Mouse (Mus musculus) kidney, adult 11 months (tissue): ENCODE measurements around the gene Zdhhc6.

Experiments used
- DNase-seq: peaks from one replicate; pipeline ENCODE4 v3.0.0; 2022

Zdhhc6 gene

DNA sequence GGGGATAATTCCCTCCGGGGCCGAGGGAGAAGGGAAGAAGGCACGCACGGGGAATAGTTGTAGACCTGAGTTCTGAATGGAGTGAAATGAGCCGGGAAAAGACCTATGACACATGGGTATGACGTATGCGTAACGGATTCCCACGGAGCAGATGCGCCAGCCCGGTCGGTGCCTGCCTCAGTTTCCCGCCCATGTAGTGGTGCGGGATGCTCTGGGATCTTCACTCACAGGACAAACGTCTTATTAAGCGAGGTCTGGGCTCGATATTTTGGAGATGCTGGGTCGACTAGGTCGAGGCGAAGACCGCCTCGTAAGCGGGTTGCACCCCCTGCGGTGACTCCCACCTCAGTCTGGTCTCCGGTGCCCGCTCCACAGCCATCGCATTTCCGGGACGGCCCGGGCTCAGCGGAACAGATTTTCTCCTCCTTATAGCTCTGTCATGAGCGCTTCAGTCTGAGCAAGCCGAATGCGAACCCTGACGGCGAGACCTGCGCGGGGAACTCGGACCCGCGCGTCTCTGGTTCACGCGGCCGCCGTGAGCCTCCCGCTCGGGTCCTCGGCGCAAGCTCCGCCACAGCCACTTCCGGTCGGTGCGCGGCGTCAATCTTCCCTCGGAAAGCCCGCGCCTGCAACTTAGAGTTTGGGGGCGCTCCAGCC is at the start of gene Zdhhc6:
TSS of gene Zdhhc6 (minus strand) at position 581 of the 657 bp plus-strand sequence.
- DNase-seq, result peak; percentile 60

- DNase-seq, result no peak
Measured at GRCm38 (mm10) chr19:55362606-55363005, 46.8 kb upstream of the Zdhhc6 start.

- no peak for DNase-seq
Measured at GRCm38 (mm10) chr19:55350673-55351378, 35.0 kb upstream of the Zdhhc6 start.

DNA sequence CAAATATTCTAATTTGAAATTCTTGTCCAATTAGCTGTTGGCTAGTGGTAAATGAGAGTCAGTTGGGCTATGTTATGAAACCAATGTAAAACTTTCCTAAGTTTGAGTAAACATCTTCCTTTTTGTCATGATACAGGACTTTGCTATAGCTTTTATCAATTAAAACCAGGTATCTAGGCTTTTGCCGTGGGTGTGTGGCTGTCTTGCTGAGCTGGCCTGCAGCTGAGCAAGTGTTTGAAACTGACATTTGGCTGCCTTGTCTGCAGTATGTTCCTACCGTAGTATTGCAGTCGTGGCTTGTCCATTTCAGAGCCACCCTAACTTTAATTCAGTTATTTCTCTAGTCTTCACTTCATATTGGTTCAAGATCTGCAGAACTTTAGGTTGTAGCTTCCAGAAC is 32.4 kb upstream of the Zdhhc6 start:
- no peak for DNase-seq

- no peak for DNase-seq
Measured at GRCm38 (mm10) chr19:55343274-55343673, 27.4 kb upstream of the Zdhhc6 start.

DNA sequence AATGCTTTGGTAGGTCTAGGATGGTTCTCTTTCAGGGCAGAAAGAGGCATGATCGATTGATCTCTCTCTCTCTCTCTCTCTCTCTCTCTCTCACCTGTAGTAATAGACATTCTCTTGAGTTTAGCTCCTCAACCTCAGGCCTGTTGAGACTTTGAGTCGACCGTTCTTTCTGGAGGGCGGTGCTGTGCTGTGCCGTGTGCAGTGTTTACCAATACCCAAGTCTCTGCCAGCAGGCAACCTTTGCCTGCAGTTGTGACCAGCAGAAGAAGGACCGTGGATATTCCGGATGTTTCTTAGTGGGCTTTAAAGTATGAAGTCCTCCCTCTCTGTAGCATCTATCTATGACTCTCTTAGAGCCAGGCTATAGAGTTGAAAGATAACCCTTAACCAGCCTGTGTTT is 26.6 kb upstream of the Zdhhc6 start:
- DNase-seq, result no peak

- DNase-seq, result no peak
Measured at GRCm38 (mm10) chr19:55341377-55341776, 25.5 kb upstream of the Zdhhc6 start.

DNA sequence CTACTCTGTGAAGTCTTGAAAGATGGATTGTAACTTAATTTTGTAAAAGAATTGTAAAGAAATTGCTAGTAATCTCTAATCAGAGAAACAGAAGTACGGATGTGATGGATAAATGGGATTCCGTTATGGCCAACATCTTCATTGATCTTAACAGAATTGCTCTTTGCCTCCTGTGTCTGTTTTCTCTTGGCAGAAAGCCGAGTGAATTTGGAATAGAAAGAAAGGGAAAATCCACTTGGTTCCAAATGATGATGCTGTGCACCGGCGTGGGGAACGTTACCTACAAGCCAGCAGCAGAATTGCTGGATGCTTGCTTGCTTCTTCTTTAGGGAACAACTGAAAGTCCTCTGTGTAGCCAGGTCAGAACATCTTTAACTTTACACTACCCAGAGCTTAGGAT is 24.7 kb upstream of the Zdhhc6 start:
- DNase-seq, result no peak

DNA sequence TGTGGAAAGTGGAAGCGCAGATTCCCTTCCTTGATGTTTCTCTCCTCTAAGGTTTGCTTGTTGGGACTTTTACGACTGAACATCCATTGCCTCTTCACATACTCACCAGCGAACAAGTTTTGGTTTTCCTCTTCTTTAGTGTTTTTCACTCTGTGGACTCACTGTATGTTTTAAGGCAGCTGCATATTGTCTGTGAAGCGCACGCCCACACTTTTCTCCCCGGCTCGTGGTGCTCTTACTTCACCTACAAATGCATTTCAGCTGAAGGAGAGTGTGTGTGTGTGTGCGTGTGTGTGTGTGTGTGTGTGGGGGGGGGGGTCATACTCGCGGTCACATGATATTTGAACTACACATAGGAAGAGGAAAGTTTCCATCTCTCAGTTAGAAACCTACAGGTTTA is 21.8 kb upstream of the Zdhhc6 start:
- no peak for DNase-seq

GRCm38 (mm10) chr19:55337066-55337465 is 21.2 kb upstream of the Zdhhc6 start:
- DNase-seq, result no peak

- peak; percentile 60 for DNase-seq
Measured at GRCm38 (mm10) chr19:55336441-55336840, 20.6 kb upstream of the Zdhhc6 start.

GRCm38 (mm10) chr19:55335881-55336280 is 20.0 kb upstream of the Zdhhc6 start:
- DNase-seq, result no peak

- DNase-seq, result peak; percentile 57
Measured at GRCm38 (mm10) chr19:55332641-55333268, 16.9 kb upstream of the Zdhhc6 start.

DNA sequence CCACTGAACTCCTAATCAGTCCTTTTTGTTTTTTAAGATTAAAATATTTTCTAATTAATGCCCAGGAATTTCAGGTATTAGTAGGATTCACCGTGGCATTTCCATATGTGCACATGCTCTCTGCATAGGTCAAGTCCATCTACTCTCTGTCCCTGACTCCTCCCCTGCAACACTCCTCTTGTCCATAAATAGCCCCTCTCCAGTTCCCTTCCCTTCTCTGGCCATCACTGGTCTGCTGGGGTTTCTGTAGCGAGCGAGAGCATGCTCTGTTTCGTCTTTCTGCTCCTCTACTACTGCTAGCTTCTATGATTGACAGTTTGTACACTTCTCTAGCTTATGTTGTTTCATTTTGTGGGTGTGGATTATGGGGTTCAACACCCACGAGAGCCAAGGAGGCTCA is 15.9 kb upstream of the Zdhhc6 start:
- DNase-seq, result no peak

DNA sequence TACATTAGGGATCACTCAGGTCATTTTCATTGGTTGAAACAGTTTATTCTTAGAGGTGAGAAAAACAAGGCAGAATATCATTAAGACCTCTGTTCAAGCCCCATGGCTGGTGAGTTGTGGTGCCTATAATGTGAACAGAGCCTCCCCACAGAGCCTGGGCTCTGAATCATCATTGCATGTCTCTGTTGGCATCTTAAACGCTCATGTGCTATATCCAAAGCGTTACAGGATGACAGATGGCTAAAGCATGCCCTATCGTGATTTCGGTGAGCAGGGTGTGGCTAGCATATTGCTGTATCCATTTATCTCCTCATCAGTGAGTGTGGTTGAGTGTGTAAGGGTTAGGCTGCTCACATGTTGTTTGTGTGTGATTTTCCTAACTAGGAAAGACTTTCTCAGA is 11.7 kb upstream of the Zdhhc6 start:
- no peak for DNase-seq

- no peak for DNase-seq
Measured at GRCm38 (mm10) chr19:55322604-55323003, 6.8 kb upstream of the Zdhhc6 start.

DNA sequence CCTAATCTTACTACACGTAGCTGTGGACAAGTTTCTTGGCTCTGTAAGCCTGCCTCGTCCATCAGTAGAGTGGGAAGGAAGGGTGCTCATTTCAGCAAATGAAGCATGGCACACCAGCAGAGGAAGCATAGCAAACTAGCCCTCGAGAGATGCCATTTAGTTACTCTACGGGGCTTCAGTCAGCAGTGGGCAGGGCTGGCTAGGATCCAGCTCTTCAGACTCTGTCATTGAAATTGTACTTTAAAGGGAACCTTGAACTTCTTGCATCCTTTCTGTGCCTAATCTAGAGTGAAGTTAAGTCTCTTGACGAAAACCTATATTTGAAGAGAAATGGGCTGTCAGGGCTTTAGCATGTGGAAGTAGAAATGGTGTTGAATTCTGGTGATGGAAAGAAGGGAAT is 3.7 kb upstream of the Zdhhc6 start:
- no peak for DNase-seq

DNA sequence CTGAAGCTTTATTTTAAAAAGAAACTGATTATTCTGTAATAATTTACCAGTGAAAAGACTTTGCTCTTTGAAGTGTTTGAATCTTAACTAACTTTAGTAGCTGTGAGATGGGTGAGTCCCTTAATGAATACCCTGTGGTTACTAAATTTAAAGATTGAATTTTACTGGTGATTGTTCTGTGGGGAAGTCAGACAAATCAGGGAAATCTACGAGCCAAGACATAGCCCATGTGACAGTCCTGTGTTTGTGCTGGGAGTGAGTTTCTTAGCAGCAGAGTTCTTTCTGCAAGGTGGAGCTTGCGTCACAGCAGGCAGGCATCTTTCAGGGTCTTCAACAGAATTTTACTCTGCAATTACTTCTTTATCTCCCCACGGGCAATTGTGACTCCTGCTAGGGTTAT is 3.2 kb upstream of the Zdhhc6 start:
- DNase-seq, result no peak

DNA sequence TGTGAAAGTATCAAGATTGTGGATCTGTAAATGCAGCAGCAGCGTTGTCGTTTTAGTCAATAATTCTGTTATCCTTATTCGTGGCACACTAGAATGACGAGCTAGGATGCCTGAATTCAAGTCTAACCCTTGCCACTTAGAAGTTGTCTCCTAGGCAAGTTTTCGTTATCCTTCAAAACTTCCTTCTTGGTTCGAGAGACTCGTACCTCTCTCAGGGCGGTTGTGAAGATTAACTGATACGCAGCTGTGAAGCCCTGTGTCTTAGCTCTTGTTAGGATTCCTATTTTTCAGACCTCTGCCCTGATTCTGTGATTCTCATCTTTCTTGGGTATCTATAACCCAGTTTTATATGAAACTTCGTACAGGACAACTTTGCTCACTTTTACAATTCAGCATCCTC is 1.1 kb upstream of the Zdhhc6 start:
- no peak for DNase-seq

GRCm38 (mm10) chr19:55316109-55316714 is 380 bp upstream of the Zdhhc6 start, which contains the start of gene Vti1a:
Vti1a (plus strand) TSS chr19:55316295.
- peak; percentile 82 for DNase-seq

DNA sequence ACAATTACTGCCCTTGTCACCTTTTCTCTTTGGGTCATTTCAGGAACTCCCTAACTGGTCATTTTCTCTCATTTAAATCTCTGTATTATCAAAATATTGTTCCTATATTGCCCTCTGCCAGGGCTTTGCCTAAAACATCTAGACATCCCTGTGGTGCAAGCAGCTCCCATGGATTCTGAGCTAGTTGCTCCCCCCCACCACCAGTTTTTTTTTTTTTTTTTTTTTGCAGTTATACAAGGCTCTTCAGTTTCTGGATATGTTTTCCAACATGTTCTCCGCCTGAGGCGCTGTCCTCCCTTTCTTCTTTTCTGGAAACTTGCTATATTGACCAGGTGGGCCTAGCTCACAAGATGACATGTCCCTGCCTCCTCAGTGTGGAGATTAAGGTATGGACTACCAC is 2.2 kb downstream of the Zdhhc6 start:
- no peak for DNase-seq

DNA sequence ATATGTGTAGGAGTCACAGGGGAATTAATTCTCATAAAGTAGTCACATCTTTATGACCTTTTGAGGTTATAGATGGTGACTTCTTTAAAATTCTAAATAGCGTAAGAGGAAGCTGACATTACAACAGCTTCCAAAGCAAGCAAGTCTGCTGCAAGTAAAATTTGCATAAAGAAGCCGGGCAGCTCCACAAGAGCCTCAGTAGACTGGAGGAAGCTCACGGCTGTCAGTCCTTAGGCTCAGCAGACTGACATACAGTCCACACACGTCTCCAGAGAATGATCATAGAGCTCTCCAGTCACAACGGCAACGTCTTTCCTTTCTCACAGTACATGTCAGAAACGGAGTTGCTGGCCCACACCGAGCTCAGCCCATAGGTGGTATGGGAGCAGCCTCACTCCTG is 4.0 kb downstream of the Zdhhc6 start:
- DNase-seq, result no peak

DNA sequence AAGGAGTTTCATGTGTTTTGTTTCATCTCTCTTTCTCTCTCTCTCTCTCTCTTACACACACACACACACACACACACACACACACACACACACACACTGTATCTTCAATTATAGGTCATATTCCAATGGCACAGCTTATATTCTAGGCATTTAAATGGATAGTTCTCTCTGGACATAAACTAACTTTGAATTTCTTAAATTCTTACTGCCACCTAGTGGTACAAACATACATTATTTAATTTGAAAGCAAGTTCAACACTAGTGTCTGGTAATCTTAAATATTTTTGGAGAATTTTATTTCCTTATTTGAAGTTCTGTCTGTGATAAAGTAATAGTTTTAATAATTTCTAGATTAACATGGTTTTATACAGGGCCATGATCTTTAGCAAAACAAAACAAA is 10.8 kb downstream of the Zdhhc6 start:
- DNase-seq, result no peak

DNA sequence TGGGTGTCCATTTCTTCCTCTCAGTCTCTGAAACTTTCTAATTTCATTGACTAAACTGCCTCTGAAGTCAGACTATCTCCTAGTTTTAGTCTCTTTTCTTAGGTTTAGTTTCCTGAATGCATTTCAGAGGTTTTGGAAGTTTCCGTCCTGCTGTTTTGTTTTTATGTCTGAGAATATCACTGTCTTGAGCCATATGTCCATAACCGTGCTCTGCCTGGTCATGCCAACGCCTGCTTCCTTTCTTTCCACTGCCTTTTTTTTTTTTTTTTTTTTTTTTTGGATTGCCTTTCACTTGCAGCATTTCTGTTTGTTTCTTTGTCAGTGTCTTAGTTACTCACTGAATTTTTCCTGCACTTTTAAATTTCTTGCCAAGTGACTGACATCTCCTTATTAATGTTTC is 15.3 kb downstream of the Zdhhc6 start:
- no peak for DNase-seq
